Mouse (Mus musculus): ENCODE measurements around the gene Epm2aip1.

The Epm2aip1 gene

GRCm38 (mm10) chr9:111271434-111272160 is at the start of gene Epm2aip1, which contains the start of gene Mlh1:
TSS of gene Epm2aip1 (plus strand) at chr9:111271929.
TSS of gene Mlh1 (minus strand) at chr9:111271791.
- DNase-seq = peak; percentile 99

GRCm38 (mm10) chr9:111223406-111223805 is 48.3 kb upstream of the Epm2aip1 start:
- no peak for DNase-seq

- DNase-seq = no peak
These were observed 43.3 kb upstream of the Epm2aip1 start for GRCm38 (mm10) chr9:111228446-111228845.

- DNase-seq = no peak
These were observed 37.0 kb upstream of the Epm2aip1 start for GRCm38 (mm10) chr9:111234701-111235100.

GRCm38 (mm10) chr9:111237726-111238125 is 34.0 kb upstream of the Epm2aip1 start:
- DNase-seq = no peak

- DNase-seq = no peak
These were observed 31.9 kb upstream of the Epm2aip1 start for GRCm38 (mm10) chr9:111239821-111240220.

GRCm38 (mm10) chr9:111243384-111243783 is 28.3 kb upstream of the Epm2aip1 start:
- no peak for DNase-seq

GRCm38 (mm10) chr9:111245546-111245945 is 26.2 kb upstream of the Epm2aip1 start:
- no peak for DNase-seq

- peak; percentile 41 for DNase-seq
These were observed 24.0 kb upstream of the Epm2aip1 start for GRCm38 (mm10) chr9:111247682-111248246.

GRCm38 (mm10) chr9:111252161-111252869 is 19.4 kb upstream of the Epm2aip1 start:
- DNase-seq = no peak

GRCm38 (mm10) chr9:111260360-111260985 is 11.3 kb upstream of the Epm2aip1 start:
- DNase-seq = peak; percentile 57

GRCm38 (mm10) chr9:111261356-111261755 is 10.4 kb upstream of the Epm2aip1 start:
- no peak for DNase-seq

GRCm38 (mm10) chr9:111267998-111268397 is 3.7 kb upstream of the Epm2aip1 start:
- DNase-seq = no peak

GRCm38 (mm10) chr9:111270606-111271005 is 1.1 kb upstream of the Epm2aip1 start:
- no peak for DNase-seq

- no peak for DNase-seq
These were observed 684 bp upstream of the Epm2aip1 start for GRCm38 (mm10) chr9:111271056-111271433.

GRCm38 (mm10) chr9:111272356-111272755 is 627 bp downstream of the Epm2aip1 start:
- no peak for DNase-seq

GRCm38 (mm10) chr9:111272996-111273785 is 1.5 kb downstream of the Epm2aip1 start:
- no peak for DNase-seq

- no peak for DNase-seq
These were observed 2.2 kb downstream of the Epm2aip1 start for GRCm38 (mm10) chr9:111273958-111274357.

GRCm38 (mm10) chr9:111275156-111275555 is 3.4 kb downstream of the Epm2aip1 start:
- DNase-seq = peak; percentile 65

- no peak for DNase-seq
These were observed 13.3 kb downstream of the Epm2aip1 start for GRCm38 (mm10) chr9:111285061-111285460.

GRCm38 (mm10) chr9:111285676-111286075 is 13.9 kb downstream of the Epm2aip1 start:
- peak; percentile 5 for DNase-seq

- no peak for DNase-seq
These were observed 14.7 kb downstream of the Epm2aip1 start for GRCm38 (mm10) chr9:111286468-111286867.

GRCm38 (mm10) chr9:111287956-111288355 is 16.2 kb downstream of the Epm2aip1 start:
- DNase-seq = no peak
